Comparison of ENCODE assay signal across 8 mouse cellular contexts in the genomic region with DNA sequence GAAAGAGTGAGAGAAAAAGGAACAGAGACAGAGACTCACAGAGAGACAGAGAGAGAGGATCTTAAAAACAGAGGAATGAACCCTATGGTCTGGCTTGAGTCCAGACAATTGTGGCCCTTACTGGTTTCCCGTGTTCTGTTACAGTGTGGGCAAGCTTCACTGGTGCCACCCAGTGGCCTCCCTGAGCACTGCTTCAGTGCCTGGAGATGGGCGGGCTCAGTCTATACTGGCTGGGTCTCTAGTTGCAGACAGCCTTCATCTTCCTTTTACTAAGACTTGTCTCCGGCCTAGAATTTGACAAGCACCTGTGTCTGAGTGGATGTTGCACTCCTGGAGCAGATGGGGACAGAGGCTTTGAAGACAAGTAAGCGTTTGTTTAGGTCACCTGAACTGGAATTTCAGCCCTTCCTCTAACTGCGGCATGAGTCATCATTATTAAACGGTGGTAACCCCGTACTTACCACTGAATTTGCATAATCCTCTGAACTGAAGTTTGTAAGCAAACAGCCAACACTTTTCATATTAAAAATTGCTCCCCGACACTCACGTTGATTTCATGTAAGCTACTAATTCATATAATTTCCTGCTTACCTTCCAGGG. TPM values are rescaled to one million over a fixed set of nuclear protein-coding genes. Genes with fewer than 3 reads are reported as not detected.
A peak's percentile ranks its signal among the peaks of the same experiment; 100 is the strongest.
DNase-seq lines count a peak whose midpoint lies in the region; ATAC-seq and TF ChIP-seq lines count a peak whose summit lies in the region.

No protein-coding gene starts in this region.

- H3K27me3 ChIP-seq in megakaryocyte, embryonic 14.5 days (replicated peaks): no peaks in the 10 kb centered on the region

- no peaks in the 10 kb centered on the region for H3K36me3 ChIP-seq in megakaryocyte, embryonic 14.5 days (replicated peaks; ENCODE audit: low read length)

- DNase-seq in heart, adult 11 months: peak; percentile 96
- DNase-seq in heart, postnatal 25 days (ENCODE audit: low spot score): no peak
- DNase-seq in cerebellum, adult 9-10 months: peak; percentile 78
- DNase-seq in frontal cortex, postnatal 10 days (ENCODE audit: low spot score in 2 of 2): peak; percentile 36 to 63
- DNase-seq in left cerebral cortex, adult 2 months (ENCODE audit: extremely low spot score in 1 of 2, low spot score in 2 of 2): peak; percentile 74 to 76
- DNase-seq in skeletal muscle tissue, adult 2 months (ENCODE audit: low read depth, low spot score): peak; percentile 44

- no peak overlapping the region for H3K4me3 ChIP-seq in left cerebral cortex, adult 2 months
- H3K4me3 ChIP-seq in megakaryocyte, embryonic 14.5 days (replicated peaks): peak overlapping the region; percentile 87

- H3K9me3 ChIP-seq in megakaryocyte, embryonic 14.5 days: no peaks in the 10 kb centered on the region

- peak; percentile 91 for ATAC-seq in inflammation-experienced regulatory T-cells, adult 6 months

- intact Hi-C loops in heart, postnatal 25 days (cut with DNase I): loop anchor here (10.0 kb wide), 1 partner anchor 234 kb away; no protein-coding TSS in a partner anchor
- intact Hi-C loops in left cerebral cortex, adult 2 months (cut with DNase I): loop anchor here (2.0 kb wide), 1 partner anchor 62 kb away; no protein-coding TSS in a partner anchor

- peak; percentile 93 for TF ChIP-seq CTCF in left cerebral cortex, adult 2 months (IDR thresholded peaks at IDR 0.05)

- no peak overlapping the region for H3K27ac ChIP-seq in left cerebral cortex, adult 2 months

- peaks cover 85% of the 10 kb centered on the region for H3K4me1 ChIP-seq in megakaryocyte, embryonic 14.5 days

RNA-seq across cellular contexts. Expression of a gene that starts 18.9 kb away (rescaled TPM):
- total RNA-seq in heart, postnatal 25 days (2021): under 1 TPM in 1 of 2 experiments, not detected in 1; 0.39 TPM
- polyA plus RNA-seq in inflammation-experienced regulatory T-cells, adult 6 months (2017; shearing (Covaris generic)): under 1 TPM in 1 of 3 experiments, not detected in 2; 0.59 TPM
- total RNA-seq in left cerebral cortex, adult 2 months (2021): 1 to 10 TPM; 2.8 to 4.2 TPM
- polyA plus RNA-seq in megakaryocyte, embryonic 14.5 days (2012; ENCODE audit: insufficient read depth, low replicate concordance): 10.1 and 12.0 TPM in 2 replicates
